Mouse (Mus musculus): ENCODE measurements around the gene Rtn3. TPM values are rescaled to one million over a fixed set of nuclear protein-coding genes. Genes with fewer than 3 reads are reported as not detected.

Gene Rtn3
- polyA plus RNA-seq (2012; rRNA removed): 70.5 and 88.7 TPM in 2 replicates

DNA sequence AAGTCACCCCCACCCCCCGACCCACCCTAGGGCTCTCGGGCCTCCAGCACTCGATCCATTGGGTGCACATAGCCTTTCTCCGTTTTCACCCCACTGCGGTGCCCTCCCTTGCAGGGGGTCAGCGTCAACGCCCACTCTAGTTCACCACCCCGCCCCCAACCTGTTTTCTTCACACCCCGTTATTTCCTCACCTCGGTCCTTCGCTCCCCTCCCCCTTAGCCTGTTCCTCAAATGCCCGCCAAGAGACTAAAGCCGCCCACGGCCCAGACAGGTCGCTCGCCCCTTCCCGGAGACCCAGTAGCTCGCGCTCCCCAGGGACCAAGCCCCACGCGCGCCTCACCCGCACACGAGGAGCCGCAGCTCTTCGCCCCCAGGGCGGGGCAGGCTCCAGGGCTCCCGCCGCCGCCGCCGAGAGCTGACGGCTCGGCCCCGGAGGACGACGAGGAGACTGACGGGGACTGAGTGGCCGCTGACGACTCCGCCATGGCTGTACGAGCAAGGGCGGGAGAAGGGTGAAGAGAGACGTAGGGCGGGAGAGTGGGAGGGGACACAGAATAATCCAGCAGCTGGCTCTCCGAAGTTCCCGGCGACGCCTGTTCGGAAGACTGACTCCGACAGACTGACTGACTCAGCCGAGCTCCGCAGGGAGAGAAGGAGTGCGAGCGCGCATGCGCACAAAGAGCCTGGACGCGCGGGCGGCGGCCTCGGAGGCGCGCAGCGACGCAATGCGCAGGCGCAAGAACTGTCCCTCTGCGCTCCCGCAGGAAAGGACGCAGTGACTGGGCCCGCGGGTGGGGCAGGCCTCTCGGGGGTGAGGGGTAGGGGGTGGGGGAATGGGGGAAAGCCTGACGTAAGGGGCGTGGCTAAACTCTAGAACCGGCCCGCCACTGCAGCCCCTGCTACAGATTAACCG is at the start of gene Rtn3:
Rtn3 (minus strand) TSS at position 683 of the 913 bp plus-strand sequence.
- Histone ChIP-seq H3K27ac (ENCODE audit: control insufficient read depth, insufficient read depth, low read depth, low read length) (peak within 1 kb of the TSS; percentile 96), H3K4me3 (ENCODE audit: control insufficient read depth, low read depth, low read length) (peak within 1 kb of the TSS; percentile 97), H3K36me3 (ENCODE audit: control insufficient read depth, insufficient read depth, low read length) (no peaks in the 10 kb centered on the region), H3K4me1 (ENCODE audit: control insufficient read depth, insufficient read depth, low read length) (peaks cover 5% of the 10 kb centered on the region), H3K27me3 (ENCODE audit: control insufficient read depth, insufficient read depth, low read length) (no peaks in the 10 kb centered on the region)
- peak; percentile 97 for TF ChIP-seq POLR2A (IDR thresholded peaks at IDR 0.05; ENCODE audit: control insufficient read depth, low read depth, low read length)
- no peak for TF ChIP-seq CTCF (IDR thresholded peaks at IDR 0.05; ENCODE audit: control insufficient read depth, insufficient read depth, insufficient replicate concordance, low read depth, low read length)

DNA sequence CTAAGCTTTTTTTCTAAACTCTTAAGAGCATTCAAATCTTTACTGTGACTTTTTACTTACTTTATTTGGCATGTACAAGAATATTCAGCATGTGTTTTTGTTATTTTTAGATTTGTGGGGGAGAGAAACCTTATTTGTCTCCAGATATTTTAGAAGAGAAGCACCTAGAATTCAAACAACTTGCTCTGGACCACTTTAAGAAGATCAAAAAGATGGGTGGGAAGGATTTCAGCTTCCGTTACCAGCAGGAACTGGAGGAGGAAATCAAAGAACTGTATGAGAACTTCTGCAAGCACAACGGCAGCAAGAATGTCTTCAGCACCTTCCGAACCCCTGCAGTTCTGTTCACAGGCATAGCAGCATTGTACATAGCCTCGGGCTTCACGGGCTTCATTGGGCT is 48.8 kb upstream of the Rtn3 start:
- TF ChIP-seq POLR2A (IDR thresholded peaks at IDR 0.05; ENCODE audit: control insufficient read depth, low read depth, low read length) (no peak), CTCF (IDR thresholded peaks at IDR 0.05; ENCODE audit: control insufficient read depth, insufficient read depth, insufficient replicate concordance, low read depth, low read length) (no peak)
- H3K36me3 ChIP-seq (ENCODE audit: control insufficient read depth, insufficient read depth, low read length): no peaks in the 10 kb centered on the region; the same call in 1 of the 2 replicates
- H3K27me3 ChIP-seq (ENCODE audit: control insufficient read depth, insufficient read depth, low read length): no peaks in the 10 kb centered on the region
- no peaks in the 10 kb centered on the region for H3K4me1 ChIP-seq (ENCODE audit: control insufficient read depth, insufficient read depth, low read length)
- no peak overlapping the region for H3K4me3 ChIP-seq (ENCODE audit: control insufficient read depth, low read depth, low read length)
- H3K27ac ChIP-seq (ENCODE audit: control insufficient read depth, insufficient read depth, low read depth, low read length): no peak overlapping the region

DNA sequence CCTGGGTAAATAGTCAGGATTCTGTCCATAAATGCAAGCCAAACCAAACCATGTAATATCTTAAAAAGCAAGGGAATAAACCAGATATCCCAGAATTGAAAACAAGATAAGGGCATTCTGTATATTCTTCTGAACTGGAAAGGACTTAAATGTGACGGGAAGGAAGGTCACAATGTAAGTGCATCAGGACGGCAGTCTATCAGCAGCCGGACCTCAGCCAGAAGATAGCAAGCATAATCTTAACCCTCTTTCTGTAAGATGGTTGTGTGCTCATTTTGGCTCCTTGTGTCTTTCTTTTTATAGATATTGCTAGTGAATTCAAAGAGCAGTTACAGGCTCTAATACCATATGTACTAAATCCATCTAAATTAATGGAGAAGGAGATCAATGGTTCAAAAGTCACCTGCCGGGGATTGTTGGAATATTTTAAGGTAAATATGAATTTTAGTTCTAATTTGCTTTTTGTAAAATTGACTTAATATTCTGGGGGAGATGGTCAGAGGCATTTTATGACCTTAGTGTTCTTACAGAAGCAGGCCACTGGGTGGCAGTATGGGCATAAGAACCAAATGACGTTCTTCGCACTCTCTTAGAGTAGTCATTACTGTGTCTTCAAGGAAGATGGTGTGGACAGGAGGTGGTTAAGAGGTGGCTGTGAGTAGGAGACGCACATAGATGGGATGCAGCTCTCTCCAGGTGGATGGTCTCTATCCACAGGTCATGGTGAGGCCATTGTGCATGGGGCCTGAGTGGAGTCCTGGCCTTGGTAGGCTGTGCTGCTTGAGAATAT is 45.8 kb upstream of the Rtn3 start:
- no peaks in the 10 kb centered on the region for H3K27me3 ChIP-seq (ENCODE audit: control insufficient read depth, insufficient read depth, low read length)
- TF ChIP-seq POLR2A (IDR thresholded peaks at IDR 0.05; ENCODE audit: control insufficient read depth, low read depth, low read length) (no peak), CTCF (IDR thresholded peaks at IDR 0.05; ENCODE audit: control insufficient read depth, insufficient read depth, insufficient replicate concordance, low read depth, low read length) (no peak)
- H3K36me3 ChIP-seq (ENCODE audit: control insufficient read depth, insufficient read depth, low read length): no peaks in the 10 kb centered on the region; the same call in 1 of the 2 replicates
- no peaks in the 10 kb centered on the region for H3K4me1 ChIP-seq (ENCODE audit: control insufficient read depth, insufficient read depth, low read length)
- no peak overlapping the region for H3K4me3 ChIP-seq (ENCODE audit: control insufficient read depth, low read depth, low read length)
- no peak overlapping the region for H3K27ac ChIP-seq (ENCODE audit: control insufficient read depth, insufficient read depth, low read depth, low read length)

DNA sequence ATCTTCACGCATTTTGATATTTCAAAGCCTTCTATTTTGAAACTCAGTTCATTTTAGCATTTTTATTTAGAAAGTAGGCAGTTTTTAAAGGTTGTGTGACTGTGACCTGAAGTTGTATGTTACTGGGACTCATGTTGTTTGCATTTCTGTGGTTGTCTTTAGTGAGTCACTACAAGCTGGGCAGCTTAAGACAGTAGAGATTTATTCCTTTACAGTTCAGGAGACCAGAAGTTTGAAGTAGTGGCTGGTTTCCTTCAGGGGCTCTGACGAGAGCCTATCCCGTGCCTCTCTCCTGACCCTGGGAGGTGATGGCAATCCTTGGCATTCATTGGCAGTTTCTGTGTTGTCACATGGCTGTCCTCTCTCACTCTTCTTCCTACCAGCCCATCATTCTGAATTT is 41.8 kb upstream of the Rtn3 start:
- Histone ChIP-seq H3K4me1 (ENCODE audit: control insufficient read depth, insufficient read depth, low read length) (no peaks in the 10 kb centered on the region), H3K27ac (ENCODE audit: control insufficient read depth, insufficient read depth, low read depth, low read length) (no peak overlapping the region), H3K27me3 (ENCODE audit: control insufficient read depth, insufficient read depth, low read length) (no peaks in the 10 kb centered on the region), H3K4me3 (ENCODE audit: control insufficient read depth, low read depth, low read length) (no peak overlapping the region), H3K36me3 (ENCODE audit: control insufficient read depth, insufficient read depth, low read length) (no peaks in the 10 kb centered on the region)
- TF ChIP-seq POLR2A (IDR thresholded peaks at IDR 0.05; ENCODE audit: control insufficient read depth, low read depth, low read length) (no peak), CTCF (IDR thresholded peaks at IDR 0.05; ENCODE audit: control insufficient read depth, insufficient read depth, insufficient replicate concordance, low read depth, low read length) (no peak)

DNA sequence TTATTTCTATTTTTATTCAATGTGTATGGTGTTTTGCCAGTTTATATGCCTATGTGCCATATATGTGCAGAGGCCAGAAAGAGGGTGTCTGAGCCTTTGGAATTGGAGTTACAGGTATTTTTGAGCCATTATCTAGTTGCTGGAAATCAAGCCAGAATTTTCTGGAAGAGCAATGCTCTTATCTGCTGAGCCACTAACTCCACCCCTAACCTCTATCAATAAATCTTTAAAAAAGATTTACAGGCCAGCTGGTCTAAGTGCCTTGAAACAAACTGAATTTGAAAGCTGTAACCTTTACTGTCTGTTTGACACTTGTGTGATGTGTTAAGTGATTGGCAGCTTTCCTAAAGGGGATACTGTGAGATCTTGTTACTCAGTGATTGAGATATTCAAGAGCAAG is 40.7 kb upstream of the Rtn3 start:
- Histone ChIP-seq H3K27ac (ENCODE audit: control insufficient read depth, insufficient read depth, low read depth, low read length) (no peak overlapping the region), H3K4me3 (ENCODE audit: control insufficient read depth, low read depth, low read length) (no peak overlapping the region), H3K36me3 (ENCODE audit: control insufficient read depth, insufficient read depth, low read length) (no peaks in the 10 kb centered on the region), H3K4me1 (ENCODE audit: control insufficient read depth, insufficient read depth, low read length) (no peaks in the 10 kb centered on the region), H3K27me3 (ENCODE audit: control insufficient read depth, insufficient read depth, low read length) (no peaks in the 10 kb centered on the region)
- TF ChIP-seq CTCF (IDR thresholded peaks at IDR 0.05; ENCODE audit: control insufficient read depth, insufficient read depth, insufficient replicate concordance, low read depth, low read length): no peak

DNA sequence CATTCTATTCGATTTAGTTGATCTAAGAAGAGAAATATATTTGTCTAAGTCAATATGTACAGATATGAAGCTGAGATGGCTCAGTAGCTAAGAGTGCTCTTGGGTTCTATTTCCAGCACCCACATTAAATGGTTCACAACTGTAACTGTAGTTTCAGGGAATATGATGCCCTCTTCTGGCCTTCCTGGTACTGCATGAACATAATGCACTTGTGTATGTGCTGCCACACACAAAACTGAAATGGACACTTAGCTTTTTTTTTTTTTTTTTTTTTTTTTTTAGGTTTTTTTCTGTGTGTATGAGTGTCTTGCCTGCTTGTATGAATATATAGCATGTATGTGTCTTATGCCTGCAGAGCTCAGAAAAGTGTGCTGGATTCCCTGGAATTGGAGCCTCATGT is 40.2 kb upstream of the Rtn3 start:
- Histone ChIP-seq H3K27me3 (ENCODE audit: control insufficient read depth, insufficient read depth, low read length) (no peaks in the 10 kb centered on the region), H3K36me3 (ENCODE audit: control insufficient read depth, insufficient read depth, low read length) (no peaks in the 10 kb centered on the region), H3K4me3 (ENCODE audit: control insufficient read depth, low read depth, low read length) (no peak overlapping the region), H3K27ac (ENCODE audit: control insufficient read depth, insufficient read depth, low read depth, low read length) (no peak overlapping the region), H3K4me1 (ENCODE audit: control insufficient read depth, insufficient read depth, low read length) (no peaks in the 10 kb centered on the region)
- TF ChIP-seq POLR2A (IDR thresholded peaks at IDR 0.05; ENCODE audit: control insufficient read depth, low read depth, low read length): no peak
- TF ChIP-seq CTCF (IDR thresholded peaks at IDR 0.05; ENCODE audit: control insufficient read depth, insufficient read depth, insufficient replicate concordance, low read depth, low read length): no peak

DNA sequence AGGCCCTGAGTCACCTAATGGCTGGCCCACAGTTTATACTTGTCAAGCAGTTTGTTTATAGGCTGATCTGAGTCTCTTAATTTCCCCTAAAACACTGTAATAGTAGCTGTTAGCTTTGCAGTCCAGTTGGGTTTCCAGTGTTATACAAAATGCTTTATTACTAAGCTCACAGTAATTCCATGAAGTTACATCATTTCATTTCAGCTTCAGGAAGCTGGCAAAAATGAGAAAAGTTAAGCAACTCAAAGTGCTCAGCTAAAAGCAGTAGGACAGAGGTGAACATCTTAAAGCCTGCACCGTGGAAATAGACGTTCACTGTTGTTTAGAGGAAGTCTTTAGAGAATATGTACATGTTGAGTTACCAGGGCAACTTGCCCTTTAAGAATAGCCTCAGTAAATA is 39.8 kb upstream of the Rtn3 start:
- H3K27ac ChIP-seq (ENCODE audit: control insufficient read depth, insufficient read depth, low read depth, low read length): no peak overlapping the region
- no peak for TF ChIP-seq POLR2A (IDR thresholded peaks at IDR 0.05; ENCODE audit: control insufficient read depth, low read depth, low read length)
- no peak for TF ChIP-seq CTCF (IDR thresholded peaks at IDR 0.05; ENCODE audit: control insufficient read depth, insufficient read depth, insufficient replicate concordance, low read depth, low read length)
- H3K4me1 ChIP-seq (ENCODE audit: control insufficient read depth, insufficient read depth, low read length): no peaks in the 10 kb centered on the region
- no peaks in the 10 kb centered on the region for H3K36me3 ChIP-seq (ENCODE audit: control insufficient read depth, insufficient read depth, low read length)
- no peaks in the 10 kb centered on the region for H3K27me3 ChIP-seq (ENCODE audit: control insufficient read depth, insufficient read depth, low read length)
- H3K4me3 ChIP-seq (ENCODE audit: control insufficient read depth, low read depth, low read length): no peak overlapping the region

Measured in testis, adult 2 months (tissue).